Mouse (Mus musculus) embryonic fibroblast, embryonic 13.5 days (primary cell): ENCODE data around the gene Usp29.

Experiments used
- CTCF ChIP-seq: IDR thresholded peaks from 2 replicates; pipeline ENCODE4 v1.5.1; 2011; ENCODE audit warnings: mild to moderate bottlenecking, control low read depth, low read length, moderate library complexity, borderline replicate concordance; ENCODE audit not compliant: insufficient read depth
- POLR2A ChIP-seq: IDR thresholded peaks from 2 replicates; pipeline ENCODE4 v1.6.1; 2011; ENCODE audit warnings: low read depth, mild to moderate bottlenecking, control low read depth, low read length, moderate library complexity

- TF ChIP-seq POLR2A: no peak
- no peak for TF ChIP-seq CTCF
Observed at GRCm38 (mm10) chr7:6855613-6856405, 125.4 kb downstream of the Usp29 start.
